Mouse (Mus musculus) lung, embryonic 16.5 days (tissue): ENCODE measurements around the gene Tspoap1. TPM values are rescaled to one million over a fixed set of nuclear protein-coding genes. Genes with fewer than 3 reads are reported as not detected.
A peak's percentile ranks its signal among the peaks of the same experiment; 100 is the strongest.

Experiments
- ATAC-seq: fragments of 200-750 bp; cut with Nextera tagmentation; 2 replicates; pipeline ENCODE4 v1.8.0; 2017; ENCODE audit warnings: low read depth, mild to moderate bottlenecking, moderate library complexity
- H3K27ac ChIP-seq: fragments of 300-500 bp; sonication (generic); 2 replicates; pipeline ENCODE4 v1.5.1; 2014; ENCODE audit warnings: mild to moderate bottlenecking, control low read depth, low read length
- H3K27me3 ChIP-seq: fragments of 300-500 bp; sonication (generic); 2 replicates; pipeline ENCODE4 v1.6.1; 2014; ENCODE audit warnings: low read depth, low read length, mixed read lengths; ENCODE audit not compliant: control insufficient read depth, insufficient read depth
- H3K36me3 ChIP-seq: fragments of 300-500 bp; sonication (generic); 2 replicates; pipeline ENCODE4 v1.6.1; 2014; ENCODE audit warnings: low read length; ENCODE audit not compliant: control insufficient read depth, insufficient read depth
- H3K4me1 ChIP-seq: fragments of 300-500 bp; sonication (generic); replicated peaks from 2 replicates; pipeline ENCODE4 v1.6.1; 2014; ENCODE audit warnings: low read length, mixed read lengths; ENCODE audit not compliant: control insufficient read depth, insufficient read depth
- H3K4me2 ChIP-seq: fragments of 300-500 bp; sonication (generic); 2 replicates; pipeline ENCODE4 v1.6.1; 2014; ENCODE audit warnings: low read depth, low read length, control low read depth
- H3K4me3 ChIP-seq: fragments of 300-500 bp; sonication (generic); 2 replicates; pipeline ENCODE4 v1.5.1; 2014; ENCODE audit warnings: mild to moderate bottlenecking, low read length, control low read depth
- H3K9ac ChIP-seq: fragments of 300-500 bp; sonication (generic); 2 replicates; pipeline ENCODE4 v1.6.1; 2014; ENCODE audit warnings: low read length, control low read depth
- H3K9me3 ChIP-seq: fragments of 300-500 bp; sonication (generic); 2 replicates; pipeline ENCODE4 v1.6.1; 2016; ENCODE audit warnings: low read length; ENCODE audit not compliant: control insufficient read depth
- WGBS: fragments of 180-500 bp; shearing (Covaris S2); extraction: QIAGEN DNeasy Blood & Tissue Kit; methylation state at CpG from one replicate; pipeline ENCODE4 v1.1.7; 2014; 5-methylcytosine and 5-hydroxymethylcytosine counted together
- polyA plus RNA-seq: library from polyadenylated mRNA; unstranded; fragments of >200 nt; fragmentation: Nextera tagmentation; extraction: Ambion mirVana; gene quantifications from 2 replicates; pipeline ENCODE4 v1.2.1, GENCODE M21; 2015

Gene Tspoap1
- polyA plus RNA-seq, 1 experiment from 2014 or later, result 1.6 TPM

- H3K27me3 ChIP-seq, result no peaks in the 10 kb centered on the region
- H3K27ac ChIP-seq, result peak overlapping the region; percentile 66
- WGBS, result 11% methylated on average over 6 of the region's 6 CpGs
- ATAC-seq, result peak; percentile 80
- H3K4me2 ChIP-seq, result no peak overlapping the region
- no peak overlapping the region for H3K4me3 ChIP-seq
- no peaks in the 10 kb centered on the region for H3K9me3 ChIP-seq
- H3K36me3 ChIP-seq, result no peaks in the 10 kb centered on the region
- H3K4me1 ChIP-seq, result peaks cover 13% of the 10 kb centered on the region
- H3K9ac ChIP-seq, result peak overlapping the region; percentile 42; the same call in 1 of the 2 replicates
Observed at GRCm38 (mm10) chr11:87725964-87726562, 34.3 kb upstream of the Tspoap1 start.

- Histone ChIP-seq H3K27me3 (no peaks in the 10 kb centered on the region), H3K4me1 (peaks cover 13% of the 10 kb centered on the region), H3K9ac (no peak overlapping the region), H3K4me3 (no peak overlapping the region), H3K36me3 (no peaks in the 10 kb centered on the region), H3K4me2 (no peak overlapping the region), H3K27ac (peak overlapping the region; percentile 41; the same call in 1 of the 2 replicates), H3K9me3 (no peaks in the 10 kb centered on the region)
- whole genome bisulfite sequencing, result 58% methylated on average over 11 of the region's 11 CpGs
- ATAC-seq, result no peak
Observed at GRCm38 (mm10) chr11:87727021-87727420, 33.3 kb upstream of the Tspoap1 start.

- no peak for ATAC-seq
- 74% methylated on average over 4 of the region's 4 CpGs for WGBS
- H3K4me1 ChIP-seq, result peaks cover 13% of the 10 kb centered on the region
- H3K27ac ChIP-seq, result no peak overlapping the region
- H3K4me2 ChIP-seq, result no peak overlapping the region
- H3K4me3 ChIP-seq, result no peak overlapping the region
- H3K27me3 ChIP-seq, result no peaks in the 10 kb centered on the region
- H3K36me3 ChIP-seq, result no peaks in the 10 kb centered on the region
- H3K9ac ChIP-seq, result no peak overlapping the region
- H3K9me3 ChIP-seq, result no peaks in the 10 kb centered on the region
Observed at GRCm38 (mm10) chr11:87727471-87727870, 32.9 kb upstream of the Tspoap1 start.

- Histone ChIP-seq H3K4me2 (no peak overlapping the region), H3K27me3 (no peaks in the 10 kb centered on the region), H3K36me3 (no peaks in the 10 kb centered on the region), H3K4me1 (peaks cover 13% of the 10 kb centered on the region), H3K4me3 (no peak overlapping the region), H3K9ac (no peak overlapping the region), H3K9me3 (no peaks in the 10 kb centered on the region), H3K27ac (no peak overlapping the region)
- ATAC-seq, result no peak
- WGBS, result 57% methylated on average over 18 of the region's 18 CpGs
Observed at GRCm38 (mm10) chr11:87728850-87729592, 31.3 kb upstream of the Tspoap1 start.

- Histone ChIP-seq H3K27me3 (no peaks in the 10 kb centered on the region), H3K4me1 (peaks cover 13% of the 10 kb centered on the region), H3K36me3 (no peaks in the 10 kb centered on the region), H3K9ac (no peak overlapping the region), H3K4me3 (no peak overlapping the region), H3K9me3 (no peaks in the 10 kb centered on the region), H3K27ac (no peak overlapping the region), H3K4me2 (no peak overlapping the region)
- no peak for ATAC-seq
- WGBS, result 65% methylated on average over 13 of the region's 13 CpGs
Observed at GRCm38 (mm10) chr11:87729593-87730185, 30.7 kb upstream of the Tspoap1 start.

- no peaks in the 10 kb centered on the region for H3K9me3 ChIP-seq
- H3K36me3 ChIP-seq, result no peaks in the 10 kb centered on the region
- H3K4me1 ChIP-seq, result peaks cover 8% of the 10 kb centered on the region
- no peaks in the 10 kb centered on the region for H3K27me3 ChIP-seq
- ATAC-seq, result no peak
- no peak overlapping the region for H3K27ac ChIP-seq
- H3K9ac ChIP-seq, result no peak overlapping the region
- no peak overlapping the region for H3K4me3 ChIP-seq
- 77% methylated on average over 10 of the region's 10 CpGs for WGBS
- no peak overlapping the region for H3K4me2 ChIP-seq
Observed at GRCm38 (mm10) chr11:87730652-87731310, 29.6 kb upstream of the Tspoap1 start.

- peak overlapping the region; percentile 35; the same call in 1 of the 2 replicates for H3K9ac ChIP-seq
- H3K4me3 ChIP-seq, result no peak overlapping the region
- H3K27me3 ChIP-seq, result no peaks in the 10 kb centered on the region
- H3K27ac ChIP-seq, result no peak overlapping the region
- no peaks in the 10 kb centered on the region for H3K9me3 ChIP-seq
- ATAC-seq, result no peak
- WGBS, result 51% methylated on average over 5 of the region's 5 CpGs
- peak overlapping the region; percentile 22 for H3K4me2 ChIP-seq
- H3K36me3 ChIP-seq, result 0 out of 2 replicates have a peak, but pooled peaks cover under 1% of the 10 kb centered on the region
- peaks cover 11% of the 10 kb centered on the region for H3K4me1 ChIP-seq
Observed at GRCm38 (mm10) chr11:87734346-87734745, 26.0 kb upstream of the Tspoap1 start.

GRCm38 (mm10) chr11:87735691-87736090, 24.6 kb upstream of the Tspoap1 start:
- H3K27ac ChIP-seq, result peak overlapping the region; percentile 93; the same call in 1 of the 2 replicates
- no peaks in the 10 kb centered on the region for H3K9me3 ChIP-seq
- H3K4me1 ChIP-seq, result peaks cover 11% of the 10 kb centered on the region
- H3K27me3 ChIP-seq, result no peaks in the 10 kb centered on the region
- H3K36me3 ChIP-seq, result peaks cover 9% of the 10 kb centered on the region
- peak overlapping the region; percentile 91; the same call in 1 of the 2 replicates for H3K4me2 ChIP-seq
- H3K4me3 ChIP-seq, result no peak overlapping the region
- peak overlapping the region; percentile 76; the same call in 1 of the 2 replicates for H3K9ac ChIP-seq
- 59% methylated on average over 6 of the region's 6 CpGs for WGBS
- no peak for ATAC-seq
